Mouse (Mus musculus): Measurements from ENCODE around the gene Vav2.
A peak's percentile ranks its signal among the peaks of the same experiment; 100 is the strongest.

Vav2 gene

DNA sequence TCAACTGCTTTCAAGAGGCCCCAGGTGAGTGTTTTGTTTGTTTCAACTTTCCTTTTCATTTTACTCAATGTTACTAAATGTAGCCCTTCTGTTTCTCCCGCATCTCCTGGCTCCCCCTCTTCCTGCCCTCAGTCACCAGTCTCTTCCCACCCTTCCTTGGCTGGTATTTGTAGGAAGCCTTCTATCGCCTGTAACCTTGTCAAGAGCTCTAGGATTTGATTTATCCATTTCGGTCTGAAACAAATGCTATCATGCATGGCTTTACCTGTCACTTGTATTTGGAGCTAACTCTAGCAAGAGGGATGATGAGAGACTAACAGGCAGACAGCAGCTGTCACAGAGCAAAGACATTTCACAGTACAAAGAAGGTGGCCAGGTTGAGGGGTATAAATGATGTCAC is 18.6 kb downstream of the Vav2 start:
- DNase-seq = no peak

DNA sequence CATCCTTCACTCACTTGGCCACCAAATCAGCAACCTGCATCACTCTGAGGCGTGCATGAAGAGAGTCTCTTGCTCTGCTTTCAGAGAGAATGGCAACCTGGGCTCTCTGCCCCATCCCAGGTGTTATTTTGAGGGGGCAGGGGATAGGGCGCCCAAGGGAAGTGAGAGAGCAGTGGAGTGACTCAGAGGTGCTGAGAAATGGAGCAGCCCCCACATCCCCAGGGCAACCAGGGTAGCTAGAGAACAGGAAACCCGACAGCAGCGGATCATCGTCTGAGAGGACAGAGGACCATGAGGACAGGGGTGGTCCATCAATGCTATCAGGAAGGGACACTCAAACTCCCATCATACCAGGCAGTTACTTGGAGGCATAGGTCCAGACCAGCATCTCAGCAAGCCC is 19.9 kb downstream of the Vav2 start:
- DNase-seq = no peak

DNA sequence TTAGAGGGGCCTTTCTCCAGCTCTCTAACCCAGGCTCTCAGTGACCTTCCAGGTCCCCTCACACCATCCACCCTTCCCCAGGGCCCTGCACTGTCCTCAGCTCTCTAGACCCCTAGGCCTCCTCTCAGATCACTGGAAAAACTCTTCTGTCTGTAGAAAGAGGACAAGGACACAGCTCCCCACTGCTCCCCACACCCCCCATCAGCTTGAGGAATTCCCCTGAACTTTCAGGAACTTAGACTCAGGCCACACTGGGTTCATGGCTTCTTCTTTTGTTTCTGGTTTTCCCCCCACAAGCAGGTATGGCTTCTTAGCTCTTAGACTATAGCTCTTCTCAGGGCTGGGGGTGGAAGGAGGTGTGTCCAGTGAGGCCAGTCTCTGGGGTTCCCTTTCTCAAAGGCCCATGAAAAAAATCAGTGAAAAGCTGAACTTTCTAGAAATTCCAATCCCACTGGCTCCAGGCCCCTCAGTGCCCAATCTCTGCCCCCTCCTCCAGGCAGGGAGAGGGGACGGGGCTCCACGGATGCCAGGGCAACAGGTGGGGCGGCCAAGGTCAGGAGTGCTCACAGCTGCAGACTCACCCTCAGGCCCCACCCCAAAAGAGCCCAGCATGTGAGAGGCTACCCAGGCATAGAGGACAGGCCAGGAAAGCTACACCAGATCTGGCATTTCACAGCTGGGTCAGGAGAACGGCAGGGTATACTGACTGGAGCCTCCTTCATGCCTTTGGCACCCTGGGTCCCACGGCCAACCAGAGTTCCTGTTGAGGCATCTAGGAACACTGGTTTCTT is 21.5 kb downstream of the Vav2 start:
- DNase-seq = no peak

DNA sequence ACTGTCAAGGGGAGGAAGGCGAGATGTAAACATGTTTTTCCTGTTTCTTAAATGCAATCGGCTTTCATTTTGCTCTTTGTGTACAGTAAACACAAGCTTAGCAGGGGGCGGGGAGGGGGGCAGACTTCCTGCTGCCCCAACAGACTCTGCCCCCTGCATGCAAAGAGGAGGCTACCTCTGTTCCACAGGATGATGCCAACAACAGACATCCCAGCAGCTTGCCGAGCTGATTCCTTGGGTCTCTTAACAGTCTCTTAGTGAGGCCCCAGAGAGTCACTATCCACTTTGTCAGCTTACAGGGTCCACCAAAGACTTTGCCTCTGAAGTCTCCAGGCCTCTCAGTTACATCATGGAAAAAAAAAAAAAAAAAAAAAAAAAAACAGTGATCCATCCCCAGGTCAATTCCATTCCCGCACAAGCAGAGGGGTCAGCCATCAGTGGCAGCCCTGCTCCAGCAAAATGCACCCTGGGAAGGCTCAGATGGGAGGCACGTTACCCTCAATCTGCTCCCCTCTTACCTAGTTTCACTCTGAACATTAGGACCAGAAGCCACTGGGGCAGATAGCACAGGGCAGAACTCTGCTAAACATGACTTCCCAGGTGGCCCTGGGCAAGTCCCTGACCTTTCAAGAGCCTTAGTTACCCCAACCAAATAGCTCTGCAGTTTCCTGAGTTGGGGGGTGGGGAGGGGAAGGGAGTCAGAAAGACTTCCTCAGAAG is 22.3 kb downstream of the Vav2 start:
- no peak for DNase-seq

DNA sequence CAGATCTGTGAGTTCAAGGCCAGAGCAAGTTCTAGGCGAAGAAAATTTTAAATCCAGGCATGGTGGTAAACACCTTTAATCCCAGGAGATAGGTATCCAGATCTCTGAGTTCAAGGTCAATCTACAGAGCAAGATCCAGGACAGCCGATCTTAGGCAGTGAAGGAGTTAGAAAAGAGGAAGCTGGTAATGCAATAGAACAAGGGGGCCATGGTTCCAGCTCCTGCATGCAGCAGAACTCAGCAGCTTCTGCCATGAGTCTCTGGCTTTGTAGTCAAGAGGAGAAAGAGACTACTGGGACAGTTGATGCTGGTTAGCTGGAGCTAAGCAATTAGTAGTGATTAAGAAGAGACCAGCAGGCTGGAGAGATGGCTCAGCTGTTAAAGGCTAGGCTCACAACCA is 25.3 kb downstream of the Vav2 start:
- no peak for DNase-seq

DNA sequence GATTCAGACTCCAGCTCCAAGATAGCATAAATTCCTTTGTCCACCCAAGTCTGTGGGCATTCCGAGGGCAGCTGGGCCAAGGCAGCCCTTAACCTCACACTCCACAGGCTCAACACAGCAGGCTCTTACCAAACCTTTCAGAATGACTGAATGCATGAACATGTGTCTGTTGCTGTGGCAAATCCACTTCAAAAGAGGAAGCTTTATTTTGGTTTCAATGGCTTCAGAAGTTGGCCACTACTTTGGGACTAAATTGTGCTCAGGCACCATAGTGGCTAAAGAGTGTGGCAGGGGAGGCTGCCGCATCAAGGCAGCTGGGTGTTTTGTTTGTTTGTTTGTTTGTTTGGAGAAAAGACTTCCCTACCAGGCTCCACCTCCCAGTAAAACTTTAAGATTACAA is 26.8 kb downstream of the Vav2 start:
- DNase-seq = no peak

DNA sequence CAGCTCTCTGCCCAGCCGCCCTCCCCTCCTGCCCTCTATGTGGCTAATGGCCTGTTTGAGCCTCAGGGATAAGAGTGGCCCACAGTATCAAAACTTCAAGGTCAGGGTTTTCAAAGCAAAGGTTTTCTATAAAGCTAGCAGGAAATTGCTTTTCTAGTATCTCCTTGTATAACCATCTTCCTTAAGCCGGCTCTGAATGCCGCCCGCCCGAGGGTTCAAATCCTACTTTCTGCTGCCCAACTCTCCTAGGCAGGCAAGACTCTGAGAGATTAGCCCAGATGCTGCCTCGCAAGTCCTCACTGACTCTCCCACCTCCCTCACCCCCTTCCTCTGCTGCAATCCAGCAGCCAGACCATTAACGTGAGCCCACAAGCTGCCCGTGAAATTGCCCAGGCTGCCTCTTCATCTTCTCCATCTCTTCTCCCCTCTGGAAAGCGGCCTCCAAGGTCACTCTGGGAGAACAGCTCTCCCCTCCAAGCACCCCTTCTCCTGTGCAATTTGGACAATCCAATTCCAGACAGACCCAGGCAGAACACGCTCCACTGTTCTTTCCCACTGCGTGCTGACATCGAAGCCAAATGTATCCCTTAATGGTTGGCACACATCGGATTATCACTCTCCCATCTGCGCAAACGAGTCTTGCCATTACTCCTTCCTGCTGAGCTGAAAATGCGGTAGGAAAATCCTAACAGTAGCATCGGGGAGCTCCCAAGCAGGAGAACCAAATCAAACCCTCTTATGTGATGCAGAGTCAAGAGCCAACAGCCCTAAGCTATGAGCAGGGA is 30.0 kb downstream of the Vav2 start:
- DNase-seq = peak; percentile 78 to 85

DNA sequence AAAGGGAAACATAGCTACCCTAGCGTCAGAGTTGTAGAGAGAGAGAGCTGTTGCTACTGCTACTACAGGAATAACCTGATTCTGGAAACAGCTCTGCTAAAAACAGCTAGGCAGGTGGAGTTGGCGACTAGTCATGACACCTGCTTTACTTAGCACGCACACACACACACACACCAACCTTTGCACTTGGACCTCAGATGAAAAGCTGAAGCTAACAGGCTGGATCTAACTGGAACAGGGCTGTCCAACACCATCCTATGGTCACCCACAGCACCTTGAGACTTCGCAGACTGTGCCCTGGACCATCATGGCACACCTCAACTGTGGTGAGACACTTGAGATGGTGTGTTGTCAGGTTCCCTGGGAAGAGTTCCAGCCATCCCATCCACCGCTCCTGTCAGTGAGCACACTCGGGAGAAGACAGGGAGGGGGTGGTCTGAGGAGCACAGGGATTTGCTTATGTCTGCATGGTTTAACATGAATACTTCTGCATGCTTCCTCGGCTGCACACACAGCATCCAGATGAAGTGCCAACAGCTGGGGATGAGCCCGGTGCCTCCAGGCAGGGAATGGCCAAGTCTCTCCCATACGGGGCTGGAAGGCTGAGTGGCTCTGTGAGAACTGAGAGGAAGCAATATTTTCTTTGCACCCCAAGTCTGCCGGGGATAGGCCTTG is 32.5 kb downstream of the Vav2 start:
- DNase-seq = no peak

DNA sequence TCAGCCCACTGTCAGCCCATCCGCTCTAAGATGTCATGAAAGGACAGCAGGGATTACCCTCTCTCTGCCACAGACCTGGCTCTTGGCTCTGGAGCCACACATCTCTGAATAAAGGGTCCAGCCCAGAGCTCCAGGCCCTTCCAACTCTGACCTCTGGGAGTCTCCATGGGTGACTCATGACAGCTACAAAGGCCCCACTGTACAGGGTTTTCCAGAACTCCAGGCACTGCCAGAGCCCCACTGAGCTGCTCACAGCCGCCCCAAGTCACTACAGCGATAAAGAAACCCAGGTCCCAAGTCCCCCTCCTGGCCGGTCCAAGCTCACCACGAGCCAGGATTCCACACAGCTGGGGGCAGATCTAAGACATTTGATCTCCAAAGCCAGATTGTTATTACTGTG is 34.6 kb downstream of the Vav2 start:
- DNase-seq = no peak

DNA sequence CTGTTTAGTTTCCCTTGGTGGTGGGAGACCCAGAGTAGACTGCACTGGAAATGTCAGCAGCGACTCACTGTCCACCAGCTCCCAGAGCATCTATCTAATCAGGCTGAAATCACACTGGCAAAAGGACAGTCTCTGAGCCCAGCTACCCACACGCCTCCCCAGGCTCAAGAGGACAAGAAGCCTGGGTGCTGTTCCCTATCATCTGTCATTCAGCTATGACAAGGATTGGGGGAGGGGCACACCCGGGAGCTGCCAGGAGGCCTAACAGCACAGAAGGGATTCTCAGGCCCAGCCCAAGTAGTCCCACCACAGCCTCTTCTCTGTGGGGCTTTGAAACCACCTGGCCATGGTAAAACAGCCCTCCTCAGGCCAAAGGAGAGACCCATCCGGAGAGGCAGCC is 36.1 kb downstream of the Vav2 start:
- DNase-seq = no peak

DNA sequence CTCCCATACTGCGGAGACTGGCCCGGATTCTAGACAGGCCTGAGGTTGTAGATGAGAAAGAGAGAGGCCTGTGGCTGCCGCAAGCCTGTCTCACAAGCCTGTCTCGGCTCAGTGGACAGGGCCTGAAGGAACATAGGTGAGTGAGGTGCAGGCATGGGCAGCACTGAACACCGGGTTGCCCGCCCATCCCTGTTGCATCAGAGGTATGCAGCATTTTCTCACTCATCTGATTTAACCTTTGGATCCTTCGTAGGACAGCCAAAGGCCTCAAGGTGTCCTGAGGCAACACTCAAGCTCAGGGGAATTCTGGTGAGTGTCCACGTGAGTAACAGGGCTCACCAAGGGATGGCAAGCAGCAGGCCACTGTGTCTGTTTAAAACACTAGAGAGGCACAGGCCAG is 36.5 kb downstream of the Vav2 start:
- DNase-seq = no peak

DNA sequence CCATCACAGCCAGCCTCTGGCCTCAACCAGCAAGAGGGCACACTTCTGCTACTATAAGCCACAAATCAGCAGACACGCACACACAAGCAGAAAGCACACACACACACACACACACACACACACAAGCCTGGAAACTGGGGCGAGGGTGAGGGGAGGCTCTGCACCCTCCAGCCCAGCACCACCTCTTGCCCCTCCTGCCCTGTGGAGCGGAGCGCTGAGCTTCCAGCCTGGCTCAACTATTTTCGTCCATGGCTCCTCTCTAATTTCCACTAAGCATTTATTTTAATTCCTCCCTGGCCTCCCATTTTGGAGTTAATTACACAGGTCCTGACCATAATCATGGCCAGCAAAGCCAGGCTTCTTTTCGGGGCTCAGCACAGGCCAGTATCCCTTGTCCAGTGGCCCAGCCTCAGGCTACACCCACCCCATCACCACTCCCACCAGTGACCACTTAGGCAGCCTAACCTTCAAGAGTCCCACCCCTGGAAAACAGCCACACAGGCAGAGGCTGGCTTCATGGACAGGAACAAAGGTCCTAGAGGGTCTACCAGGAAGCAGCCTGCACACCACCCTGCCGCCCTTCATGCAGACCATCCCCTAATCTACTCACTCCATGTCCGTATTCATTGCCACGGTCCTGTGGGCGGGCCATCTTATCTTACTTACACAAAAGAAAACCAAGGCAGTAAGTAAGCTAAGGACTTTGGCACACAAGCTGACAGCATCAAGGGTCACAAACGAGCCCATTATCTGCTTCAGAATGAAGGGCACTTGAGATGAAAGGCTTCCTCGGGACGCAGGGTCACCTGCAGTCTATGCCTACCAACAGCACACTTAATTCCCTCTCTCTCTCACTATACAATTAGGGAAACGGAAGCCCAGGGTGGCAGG is 37.3 kb downstream of the Vav2 start:
- no peak for DNase-seq

DNA sequence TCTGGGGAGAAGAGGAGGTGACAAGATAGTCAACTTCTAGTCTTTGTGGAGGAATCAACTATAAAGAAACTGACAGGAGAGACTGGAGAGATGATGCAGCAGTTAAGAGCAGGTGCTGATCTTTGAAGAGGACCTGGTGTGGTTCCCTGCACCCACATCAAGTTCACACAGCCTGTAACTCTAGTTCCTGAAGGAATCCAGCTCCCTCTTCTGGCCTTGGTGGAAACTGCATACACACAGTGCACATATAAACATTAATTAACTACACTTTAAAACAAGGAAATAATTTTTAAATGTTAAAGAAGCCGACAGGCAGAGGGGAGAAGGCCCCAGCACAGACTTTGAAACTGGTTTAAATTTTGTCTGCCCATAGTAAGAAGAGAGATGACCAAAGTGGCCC is 39.6 kb downstream of the Vav2 start:
- no peak for DNase-seq

DNA sequence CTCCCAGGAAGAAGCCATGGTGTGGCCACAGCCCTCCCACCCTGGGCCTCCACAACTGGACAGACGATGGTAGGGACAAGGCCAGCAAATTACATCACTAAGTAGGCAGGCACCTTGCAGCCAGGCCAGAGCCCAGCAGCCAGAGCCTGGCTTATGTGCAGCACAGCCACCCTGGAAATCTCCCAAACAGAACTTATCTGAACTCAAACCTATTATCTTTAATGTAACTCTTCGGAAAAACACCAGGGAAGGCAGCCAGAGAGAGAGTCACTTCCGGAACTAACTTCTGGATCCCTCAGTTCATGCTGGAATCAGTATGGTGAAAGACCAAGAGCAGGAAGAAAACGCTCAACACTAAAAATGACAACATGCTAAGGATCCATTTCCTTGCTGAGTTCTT is 45.1 kb downstream of the Vav2 start:
- DNase-seq = no peak

DNA sequence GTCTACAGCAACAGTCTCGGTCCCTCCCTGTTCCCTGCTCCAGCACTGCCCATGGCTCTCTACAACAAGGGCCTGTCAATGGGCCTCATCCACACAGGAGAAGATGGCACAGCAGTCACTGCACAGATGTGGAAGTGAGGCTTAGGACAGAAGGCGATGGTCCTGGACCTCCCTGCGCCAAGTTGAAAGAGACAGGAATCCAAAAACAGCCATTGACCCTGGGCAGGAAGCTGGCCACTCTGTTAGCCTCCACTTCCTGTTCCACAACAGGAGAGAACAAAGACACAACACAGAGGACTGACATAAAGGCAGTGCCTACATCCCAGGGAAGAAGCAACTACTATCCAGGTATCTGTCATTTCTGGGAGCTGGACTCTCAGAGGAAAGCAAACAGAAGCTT is 45.6 kb downstream of the Vav2 start:
- DNase-seq = no peak

DNA sequence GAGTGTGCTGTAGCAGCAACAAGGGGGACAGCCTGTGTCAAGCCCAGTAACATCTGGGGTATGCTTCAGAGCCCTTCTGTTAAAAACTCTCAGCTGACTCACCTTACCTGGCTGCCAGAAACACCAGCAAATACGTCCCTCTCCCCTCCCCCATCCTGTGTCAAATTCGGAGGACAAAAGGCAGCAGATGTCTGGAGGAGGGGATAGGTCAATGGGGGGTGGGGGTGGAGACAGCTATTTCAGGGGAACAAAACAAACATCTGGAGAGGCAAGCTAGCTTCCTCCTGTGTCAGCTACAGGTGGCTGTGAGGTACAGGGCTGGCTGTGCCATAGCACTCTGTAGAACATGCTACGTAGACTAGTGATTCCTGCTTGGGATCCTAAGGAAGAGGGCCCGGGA is 49.0 kb downstream of the Vav2 start:
- no peak for DNase-seq

DNA sequence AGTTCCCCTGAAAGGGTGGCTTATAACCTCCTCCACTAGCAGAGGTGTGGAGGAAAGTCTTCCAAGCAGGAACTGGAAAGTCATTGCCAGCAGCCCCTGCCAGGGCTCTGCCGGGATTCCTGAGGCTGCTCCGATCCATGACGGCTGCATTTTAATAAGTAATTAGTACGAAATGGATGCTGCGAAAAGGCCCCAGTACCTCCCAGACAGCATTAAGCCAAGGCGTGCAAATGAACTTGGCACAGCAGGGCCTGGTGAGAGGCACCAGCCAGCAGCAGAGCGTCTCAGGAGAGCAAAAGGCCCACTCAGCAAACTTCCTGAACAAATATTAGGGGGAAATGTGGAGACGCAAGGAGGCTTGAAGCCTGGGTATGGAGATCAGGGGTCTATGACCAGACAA is 49.7 kb downstream of the Vav2 start:
- peak; percentile 46 to 67 for DNase-seq

DNA sequence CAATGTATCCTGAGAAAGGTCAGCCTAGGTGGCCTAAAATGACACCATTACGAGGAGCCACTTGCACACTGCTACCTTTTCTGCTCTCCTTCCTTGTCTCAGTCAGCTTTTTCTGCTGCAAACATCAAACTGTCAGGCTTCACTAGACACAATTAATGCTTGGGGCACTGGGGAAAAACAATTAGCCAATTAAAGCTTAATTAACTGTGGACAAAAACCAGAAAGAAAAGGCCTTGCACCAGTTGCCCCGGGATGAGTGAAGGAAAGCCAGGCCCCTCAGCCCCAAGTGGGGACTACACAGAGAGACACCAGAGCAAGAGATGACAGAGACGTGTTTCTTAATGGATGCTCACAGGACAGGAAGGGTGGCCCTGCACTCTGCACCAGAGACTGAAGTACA is 51.7 kb downstream of the Vav2 start:
- DNase-seq = no peak

DNA sequence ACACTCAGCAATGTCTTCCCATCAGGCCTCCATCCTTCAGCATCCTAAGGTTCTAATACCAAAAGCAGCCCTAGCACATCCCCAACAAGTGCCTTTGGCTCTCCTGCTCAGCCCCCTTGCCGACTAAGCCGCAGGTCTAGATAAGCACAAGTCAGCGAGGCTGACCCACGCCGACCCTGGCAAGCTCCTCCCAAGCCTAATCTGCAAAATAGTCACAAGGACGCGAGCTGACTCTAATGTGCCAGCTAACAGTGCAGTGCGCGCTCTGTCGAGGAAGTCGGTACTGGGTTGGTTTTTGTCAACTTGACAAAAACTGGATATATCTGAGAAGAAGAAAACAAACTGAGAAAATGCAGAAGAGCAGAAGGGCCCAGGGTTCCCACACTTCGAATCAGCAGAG is 53.5 kb downstream of the Vav2 start:
- DNase-seq = no peak

DNA sequence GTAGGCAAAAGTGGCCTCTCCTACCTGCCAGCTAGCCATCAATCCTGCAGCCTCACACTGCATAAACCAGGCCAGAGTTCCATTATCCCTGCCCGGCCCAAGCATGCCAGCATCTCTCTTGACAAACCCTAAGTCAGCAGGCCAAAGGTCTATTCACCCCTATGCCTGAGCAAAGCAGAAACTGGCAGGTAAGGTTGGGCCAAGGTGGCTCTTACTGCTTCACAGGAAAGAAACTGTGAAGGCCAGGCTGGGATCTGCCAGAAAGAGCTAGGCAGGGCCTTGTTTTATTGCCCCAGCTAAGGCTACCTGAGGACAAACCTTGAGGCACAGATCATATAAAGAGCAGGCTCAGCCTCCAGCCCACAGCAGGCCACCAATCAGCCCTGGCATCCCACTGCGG is 55.4 kb downstream of the Vav2 start:
- no peak for DNase-seq

DNA sequence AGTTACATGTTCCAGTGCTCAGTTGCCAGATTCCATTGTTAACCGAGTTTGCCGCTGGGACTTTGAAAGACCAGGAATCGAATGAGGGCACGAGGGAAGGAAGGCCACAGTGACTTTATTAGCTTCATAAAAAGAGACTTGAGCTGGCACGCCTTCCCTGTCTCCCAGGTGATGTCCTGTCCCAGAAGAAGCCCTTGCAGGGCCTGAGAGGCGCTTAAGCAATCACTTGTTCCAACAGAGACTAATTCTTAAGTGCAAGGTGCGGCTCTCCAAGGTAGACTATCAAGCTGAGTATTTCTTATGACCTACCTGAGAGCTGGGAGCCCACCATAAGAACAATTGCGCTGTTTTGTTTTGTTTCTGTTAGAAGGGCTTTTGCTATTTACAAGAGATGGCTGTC is 57.9 kb downstream of the Vav2 start:
- no peak for DNase-seq

DNA sequence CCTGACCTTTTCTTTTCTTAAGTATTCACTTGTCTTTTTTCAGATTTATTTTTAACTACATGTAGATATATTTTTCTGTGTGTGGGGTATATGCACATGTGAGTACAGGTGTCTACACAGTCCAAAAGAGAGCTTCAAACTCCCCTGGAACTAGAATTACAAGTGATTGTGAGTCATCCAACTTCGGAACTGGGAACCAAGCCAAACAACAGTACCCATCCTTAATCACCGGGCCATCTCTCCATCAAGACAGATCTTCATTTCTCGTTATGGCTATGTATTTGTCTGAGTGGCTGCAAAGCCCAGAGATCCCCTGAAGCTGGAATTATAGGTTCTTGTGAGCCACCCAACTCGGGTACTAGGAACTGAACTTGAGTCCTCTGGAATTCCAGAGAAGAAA is 61.5 kb downstream of the Vav2 start:
- DNase-seq = no peak
